Mouse (Mus musculus) lung, postnatal 0 days (tissue): ENCODE measurements around the gene Acd.

Experiments used
- CTCF ChIP-seq: IDR thresholded peaks from 2 replicates; pipeline ENCODE4 v1.5.1; 2016; ENCODE audit warnings: antibody characterized with exemption, mild to moderate bottlenecking
- EP300 ChIP-seq: IDR thresholded peaks from 2 replicates; pipeline ENCODE4 v1.6.1; 2016; ENCODE audit warnings: antibody characterized with exemption, mild to moderate bottlenecking, control low read depth

GRCm38 (mm10) chr8:105687512-105687911, 13.4 kb downstream of the Acd start:
- TF ChIP-seq CTCF = no peak
- TF ChIP-seq EP300 = no peak
